Comparison of ENCODE assay signal across 9 mouse cellular contexts in genomic region chr6:72955517-72956198, GRCm38 (mm10). TPM values are rescaled to one million over a fixed set of nuclear protein-coding genes. Genes with fewer than 3 reads are reported as not detected.
DNase-seq lines count a peak whose midpoint lies in the region; ATAC-seq and TF ChIP-seq lines count a peak whose summit lies in the region.
"Had no signal": no experiment of that assay in that cellular context is flagged by ENCODE, and none has a peak within 500 bp of the region (broad histone marks: within the 10 kb centered on the region; RNA-seq: fewer than 3 reads in every experiment).

No protein-coding gene starts in this region.

- no peak for TF ChIP-seq CTCF in E14TG2a.4 (conservative IDR thresholded peaks at IDR 0.05; ENCODE audit: low read length)
- no peak for TF ChIP-seq CTCF in spleen, adult 2 months (IDR thresholded peaks at IDR 0.05; ENCODE audit: extremely low read depth, insufficient read depth, insufficient read length, insufficient replicate concordance)

- peak overlapping the region; percentile 63 for H3K4me2 ChIP-seq in forebrain, embryonic 11.5 days (ENCODE audit: low read depth, low read length, severe bottlenecking)
- peak overlapping the region; percentile 81 for H3K4me2 ChIP-seq in limb, embryonic 12.5 days

- peaks cover 7% of the 10 kb centered on the region; the same call in 1 of the 2 replicates for H3K36me3 ChIP-seq in E14TG2a.4 (ENCODE audit: insufficient read depth, low read length)
- H3K36me3 ChIP-seq in forebrain, embryonic 11.5 days (ENCODE audit: control insufficient read depth, insufficient read depth, low read length) = no peaks in the 10 kb centered on the region
- H3K36me3 ChIP-seq in limb, embryonic 12.5 days = no peaks in the 10 kb centered on the region; the same call in 1 of the 2 replicates
- no peaks in the 10 kb centered on the region; the same call in 1 of the 2 replicates for H3K36me3 ChIP-seq in spleen, adult 2 months (ENCODE audit: control insufficient read depth, insufficient read depth, low read length)
- H3K36me3 ChIP-seq: G1E had no signal

- H3K9me3 ChIP-seq in E14TG2a.4 (ENCODE audit: low read length) = no peaks in the 10 kb centered on the region
- H3K9me3 ChIP-seq in forebrain, embryonic 11.5 days (ENCODE audit: control insufficient read depth, low read length) = no peaks in the 10 kb centered on the region
- no peaks in the 10 kb centered on the region for H3K9me3 ChIP-seq in limb, embryonic 12.5 days
- H3K9me3 ChIP-seq: G1E had no signal

- intact Hi-C loops in heart, postnatal 25 days (cut with DNase I) = no loop called here

- ATAC-seq in forebrain, embryonic 11.5 days (replicated peaks; ENCODE audit: low FRiP score) = no peak
- ATAC-seq in limb, embryonic 12.5 days (ENCODE audit: insufficient number of reproducible peaks, insufficient read depth, low FRiP score, low TSS enrichment, low read depth) = no peak

- peaks cover 44% of the 10 kb centered on the region for H3K4me1 ChIP-seq in E14TG2a.4 (replicated peaks; ENCODE audit: low read depth, low read length)
- peaks cover 7% of the 10 kb centered on the region; the same call in 1 of the 2 replicates for H3K4me1 ChIP-seq in forebrain, embryonic 11.5 days (replicated peaks; ENCODE audit: control insufficient read depth, insufficient read depth, low read length)
- peaks cover 41% of the 10 kb centered on the region for H3K4me1 ChIP-seq in limb, embryonic 12.5 days (replicated peaks)
- peaks cover 27% of the 10 kb centered on the region for H3K4me1 ChIP-seq in spleen, adult 2 months (ENCODE audit: control insufficient read depth, insufficient read depth, insufficient read length)

- no peak overlapping the region; the same call in 1 of the 2 replicates for H3K9ac ChIP-seq in forebrain, embryonic 11.5 days (ENCODE audit: low read length)
- H3K9ac ChIP-seq in limb, embryonic 12.5 days (replicated peaks) = no peak overlapping the region

- WGBS in forebrain, embryonic 11.5 days = 38% methylated on average over 8 of the region's 8 CpGs
- WGBS in limb, embryonic 12.5 days = 59% methylated on average over 8 of the region's 8 CpGs
- 6% methylated on average over 8 of the region's 8 CpGs for WGBS in spleen, adult 2 months

- peak overlapping the region; percentile 94 for H3K4me3 ChIP-seq in E14TG2a.4 (replicated peaks; ENCODE audit: low read length)
- peak overlapping the region; percentile 87; the same call in 1 of the 2 replicates for H3K4me3 ChIP-seq in forebrain, embryonic 11.5 days (ENCODE audit: low read depth, low read length)
- H3K4me3 ChIP-seq in limb, embryonic 12.5 days (replicated peaks) = no peak overlapping the region; the same call in 1 of the 2 replicates
- peak overlapping the region; percentile 92 for H3K4me3 ChIP-seq in spleen, adult 2 months (ENCODE audit: extremely low read depth, insufficient read depth, insufficient read length)

- no peaks in the 10 kb centered on the region for H3K27me3 ChIP-seq in E14TG2a.4 (ENCODE audit: insufficient read depth, low read length)
- H3K27me3 ChIP-seq in forebrain, embryonic 11.5 days (ENCODE audit: control insufficient read depth, insufficient read depth, low read length) = no peaks in the 10 kb centered on the region
- H3K27me3 ChIP-seq in limb, embryonic 12.5 days = no peaks in the 10 kb centered on the region
- no peaks in the 10 kb centered on the region for H3K27me3 ChIP-seq in spleen, adult 2 months (ENCODE audit: control insufficient read depth, insufficient read depth, low read length)

- H3K27ac ChIP-seq in forebrain, embryonic 11.5 days (ENCODE audit: low read depth, low read length) = peak overlapping the region; percentile 19; the same call in 1 of the 2 replicates
- peak overlapping the region; percentile 56 for H3K27ac ChIP-seq in limb, embryonic 12.5 days
- peak overlapping the region; percentile 88 for H3K27ac ChIP-seq in spleen, adult 2 months (ENCODE audit: insufficient read depth, low read length)

- DNase-seq in heart, adult 11 months = peak; percentile 92
- DNase-seq in heart, postnatal 25 days (ENCODE audit: low spot score) = no peak
- DNase-seq in forebrain, embryonic 11.5 days (ENCODE audit: low spot score) = no peak
- DNase-seq in spleen, adult 2 months (ENCODE audit: low read depth in 1 of 2, low spot score in 2 of 2) = peak in 1 of 2 experiments; percentile 58
- no peak for DNase-seq in yolk sac, embryonic 10.5 days (ENCODE audit: low spot score)
- no peak for DNase-seq in testis, postnatal 10 days (ENCODE audit: low spot score)

- no peak; the same call in 1 of the 2 replicates for TF ChIP-seq POLR2A in spleen, adult 2 months (IDR thresholded peaks at IDR 0.05; ENCODE audit: low read depth, low read length)

RNA-seq across cellular contexts. Expression of gene Tmsb10, which starts 2.9 kb away (rescaled TPM):
- total RNA-seq in heart, postnatal 25 days (2021) = 100 to 1,000 TPM; 126 to 128 TPM
- 2,631 and 2,769 TPM in 2 replicates for polyA plus RNA-seq in forebrain, embryonic 11.5 days (2014; fragmentation: Nextera tagmentation; extraction: Ambion mirVana)
- 3,675 and 3,954 TPM in 2 replicates for polyA plus RNA-seq in limb, embryonic 12.5 days (2016; fragmentation: Nextera tagmentation; extraction: Ambion mirVana)
- 143 TPM in 2 replicates for polyA plus RNA-seq in spleen, adult 2 months (2012; rRNA removed)

RNA-seq across cellular contexts. Expression of gene Kcmf1, which starts 55.9 kb away (rescaled TPM):
- 100 to 1,000 TPM in 1 of 2 experiments, 10 to 100 TPM in 1; 97.7 to 101 TPM for total RNA-seq in heart, postnatal 25 days (2021)
- 44.5 and 45.1 TPM in 2 replicates for polyA plus RNA-seq in forebrain, embryonic 11.5 days (2014; fragmentation: Nextera tagmentation; extraction: Ambion mirVana)
- 41.6 and 55.1 TPM in 2 replicates for polyA plus RNA-seq in limb, embryonic 12.5 days (2016; fragmentation: Nextera tagmentation; extraction: Ambion mirVana)
- 94.1 and 116 TPM in 2 replicates for polyA plus RNA-seq in spleen, adult 2 months (2012; rRNA removed)

Comparison
In these comparisons a context has a peak if more than half of its experiments do, and no peak if none do; other contexts are left out.
1. H3K27ac ChIP-seq: peak in every context shown above with its lines; median percentile 88 in spleen, adult 2 months; 56 in limb, embryonic 12.5 days; 19 in forebrain, embryonic 11.5 days.
2. RNA of gene Tmsb10, which starts 2.9 kb away (polyA plus RNA-seq): 3,675 to 3,954 TPM in limb, embryonic 12.5 days and 2,631 to 2,769 TPM in forebrain, embryonic 11.5 days; 143 TPM in spleen, adult 2 months; every median in the first group is over 10 times any median in the second.